Mouse (Mus musculus): Measurements from ENCODE around the gene Zfp58. TPM values are rescaled to one million over a fixed set of nuclear protein-coding genes. Genes with fewer than 3 reads are reported as not detected.
"Not testable (repeated sequence)": the region's sequence is repeated elsewhere in the genome, so short reads cannot be mapped to it uniquely, and the experiment has no call there.

Zfp58 gene
- 15.3 and 17.1 TPM in 2 replicates for polyA plus RNA-seq (2016; fragmentation: Nextera tagmentation; extraction: Ambion mirVana)

- Histone ChIP-seq H3K4me1 (peaks cover 7% of the 10 kb centered on the region), H3K9me3 (0 out of 2 replicates have a peak, but pooled peaks cover 2% of the 10 kb centered on the region), H3K27ac (replicated peaks) (peak within 1 kb of the TSS; percentile 81), H3K36me3 (replicated peaks) (peaks cover 16% of the 10 kb centered on the region), H3K4me3 (peak within 1 kb of the TSS; percentile 84), H3K27me3 (replicated peaks; ENCODE audit: low read depth, poor library complexity, severe bottlenecking) (no peaks in the 10 kb centered on the region)
- WGBS, result under 1% methylated on average over 22 of the region's 22 CpGs
- peak; percentile 79 for DNase-seq (ENCODE audit: low spot score)
Measured at GRCm38 (mm10) chr13:67500084-67500719, at the start of gene Zfp58. Zfp58 (minus strand) TSS chr13:67500555.

GRCm38 (mm10) chr13:67545941-67546340 lies 45.6 kb upstream of the Zfp58 start:
- peaks cover 70% of the 10 kb centered on the region for H3K36me3 ChIP-seq (replicated peaks)
- H3K4me3 ChIP-seq, result no peak overlapping the region
- H3K27me3 ChIP-seq (replicated peaks; ENCODE audit: low read depth, poor library complexity, severe bottlenecking), result no peaks in the 10 kb centered on the region
- no peak overlapping the region for H3K27ac ChIP-seq (replicated peaks)
- WGBS, result 87% methylated on average over 1 of the region's 1 CpGs
- no peak for DNase-seq (ENCODE audit: low spot score)
- H3K4me1 ChIP-seq, result no peaks in the 10 kb centered on the region
- H3K9me3 ChIP-seq, result peaks cover 15% of the 10 kb centered on the region; the same call in 1 of the 2 replicates

GRCm38 (mm10) chr13:67527049-67527730 lies 26.8 kb upstream of the Zfp58 start:
- Histone ChIP-seq H3K27me3 (replicated peaks; ENCODE audit: low read depth, poor library complexity, severe bottlenecking) (no peaks in the 10 kb centered on the region), H3K27ac (replicated peaks) (no peak overlapping the region), H3K9me3 (no peaks in the 10 kb centered on the region), H3K4me1 (peaks cover 11% of the 10 kb centered on the region), H3K36me3 (replicated peaks) (no peaks in the 10 kb centered on the region), H3K4me3 (no peak overlapping the region)
- no peak for DNase-seq (ENCODE audit: low spot score)
- 79% methylated on average over 3 of the region's 3 CpGs for WGBS

GRCm38 (mm10) chr13:67525753-67526410 lies 25.5 kb upstream of the Zfp58 start, which contains the start of the genes Gm26965 and Zfp87:
Gm26965 (minus strand) TSS chr13:67526151.
Zfp87 (minus strand) TSS chr13:67526177.
- WGBS, result under 1% methylated on average over 27 of the region's 27 CpGs
- Histone ChIP-seq H3K9me3 (no peaks in the 10 kb centered on the region), H3K4me1 (peaks cover 11% of the 10 kb centered on the region), H3K36me3 (replicated peaks) (peaks cover 7% of the 10 kb centered on the region), H3K4me3 (peak within 1 kb of the TSS; percentile 71), H3K27me3 (replicated peaks; ENCODE audit: low read depth, poor library complexity, severe bottlenecking) (no peaks in the 10 kb centered on the region), H3K27ac (replicated peaks) (peak within 1 kb of the TSS; percentile 82)
- DNase-seq (ENCODE audit: low spot score), result peak; percentile 91

- Histone ChIP-seq H3K27ac (replicated peaks) (no peak overlapping the region), H3K4me3 (peak overlapping the region; percentile 84; the same call in 1 of the 2 replicates), H3K4me1 (peaks cover 7% of the 10 kb centered on the region), H3K9me3 (no peaks in the 10 kb centered on the region), H3K36me3 (replicated peaks) (peaks cover 9% of the 10 kb centered on the region), H3K27me3 (replicated peaks; ENCODE audit: low read depth, poor library complexity, severe bottlenecking) (no peaks in the 10 kb centered on the region)
- 81% methylated on average over 1 of the region's 1 CpGs for WGBS
- no peak for DNase-seq (ENCODE audit: low spot score)
Measured at GRCm38 (mm10) chr13:67500908-67501307, 553 bp upstream of the Zfp58 start.

GRCm38 (mm10) chr13:67495631-67496030 lies 4.7 kb downstream of the Zfp58 start:
- Histone ChIP-seq H3K36me3 (replicated peaks) (peaks cover 62% of the 10 kb centered on the region), H3K27ac (replicated peaks) (no peak overlapping the region), H3K4me3 (no peak overlapping the region), H3K4me1 (peaks cover 7% of the 10 kb centered on the region), H3K9me3 (peaks cover 20% of the 10 kb centered on the region), H3K27me3 (replicated peaks; ENCODE audit: low read depth, poor library complexity, severe bottlenecking) (no peaks in the 10 kb centered on the region)
- WGBS, result 90% methylated on average over 1 of the region's 1 CpGs
- DNase-seq (ENCODE audit: low spot score), result no peak

- Histone ChIP-seq H3K4me1 (peaks cover 9% of the 10 kb centered on the region), H3K27me3 (replicated peaks; ENCODE audit: low read depth, poor library complexity, severe bottlenecking) (no peaks in the 10 kb centered on the region), H3K27ac (replicated peaks) (peak overlapping the region; percentile 81), H3K9me3 (no peaks in the 10 kb centered on the region), H3K4me3 (peak overlapping the region; percentile 70), H3K36me3 (replicated peaks) (peaks cover 24% of the 10 kb centered on the region)
- no peak for DNase-seq (ENCODE audit: low spot score)
- WGBS, result 46% methylated on average over 8 of the region's 8 CpGs
Measured at GRCm38 (mm10) chr13:67484424-67484811, 15.9 kb downstream of the Zfp58 start.

GRCm38 (mm10) chr13:67483625-67484423 lies 16.5 kb downstream of the Zfp58 start, which contains the start of gene Zfp874b:
Zfp874b (minus strand) TSS chr13:67484258.
- Histone ChIP-seq H3K27me3 (replicated peaks; ENCODE audit: low read depth, poor library complexity, severe bottlenecking) (no peaks in the 10 kb centered on the region), H3K4me3 (peak within 1 kb of the TSS; percentile 70), H3K4me1 (peaks cover 9% of the 10 kb centered on the region), H3K36me3 (replicated peaks) (peaks cover 18% of the 10 kb centered on the region), H3K27ac (replicated peaks) (peak within 1 kb of the TSS; percentile 81), H3K9me3 (no peaks in the 10 kb centered on the region)
- WGBS, result 6% methylated on average over 20 of the region's 20 CpGs
- peak; percentile 79 for DNase-seq (ENCODE audit: low spot score)

GRCm38 (mm10) chr13:67481528-67481927 lies 18.8 kb downstream of the Zfp58 start:
- H3K36me3 ChIP-seq (replicated peaks), result 0 out of 2 replicates have a peak, but pooled peaks cover 4% of the 10 kb centered on the region
- 73% methylated on average over 4 of the region's 4 CpGs for WGBS
- no peaks in the 10 kb centered on the region for H3K9me3 ChIP-seq
- H3K4me3 ChIP-seq, result no peak overlapping the region
- H3K27ac ChIP-seq (replicated peaks), result no peak overlapping the region
- no peaks in the 10 kb centered on the region for H3K27me3 ChIP-seq (replicated peaks; ENCODE audit: low read depth, poor library complexity, severe bottlenecking)
- H3K4me1 ChIP-seq, result peaks cover 9% of the 10 kb centered on the region
- DNase-seq (ENCODE audit: low spot score), result no peak

- H3K9me3 ChIP-seq, result peaks cover 2% of the 10 kb centered on the region; the same call in 1 of the 2 replicates
- no peak overlapping the region for H3K27ac ChIP-seq (replicated peaks)
- WGBS, result 83% methylated on average over 3 of the region's 3 CpGs
- no peaks in the 10 kb centered on the region for H3K27me3 ChIP-seq (replicated peaks; ENCODE audit: low read depth, poor library complexity, severe bottlenecking)
- DNase-seq (ENCODE audit: low spot score), result no peak
- H3K4me1 ChIP-seq, result no peaks in the 10 kb centered on the region
- no peak overlapping the region for H3K4me3 ChIP-seq
- H3K36me3 ChIP-seq (replicated peaks), result peaks cover 26% of the 10 kb centered on the region
Measured at GRCm38 (mm10) chr13:67469274-67469673, 31.1 kb downstream of the Zfp58 start.

- H3K9me3 ChIP-seq; H3K27me3 ChIP-seq (replicated peaks; ENCODE audit: low read depth, poor library complexity, severe bottlenecking); H3K36me3 ChIP-seq (replicated peaks); H3K4me3 ChIP-seq; DNase-seq (ENCODE audit: low spot score); H3K4me1 ChIP-seq; H3K27ac ChIP-seq (replicated peaks): not testable (repeated sequence)
- 88% methylated on average over 3 of the region's 5 CpGs for WGBS
Measured at GRCm38 (mm10) chr13:67463506-67464185, 36.7 kb downstream of the Zfp58 start.
